Mouse (Mus musculus): Measurements from ENCODE around the gene Tmem231.

Gene Tmem231

GRCm38 (mm10) chr8:111950846-111951245 is 17.2 kb upstream of the Tmem231 start:
- WGBS = 85% methylated on average over 3 of the region's 3 CpGs

GRCm38 (mm10) chr8:111947954-111948353 is 14.3 kb upstream of the Tmem231 start:
- WGBS = 86% methylated on average over 8 of the region's 8 CpGs

- WGBS = 85% methylated on average over 2 of the region's 2 CpGs
Observed at GRCm38 (mm10) chr8:111947144-111947543, 13.5 kb upstream of the Tmem231 start.

GRCm38 (mm10) chr8:111943544-111943943 is 9.9 kb upstream of the Tmem231 start:
- WGBS = 95% methylated on average over 2 of the region's 2 CpGs

- WGBS = under 1% methylated on average over 23 of the region's 23 CpGs
Observed at GRCm38 (mm10) chr8:111941101-111941454, 7.4 kb upstream of the Tmem231 start.

DNA sequence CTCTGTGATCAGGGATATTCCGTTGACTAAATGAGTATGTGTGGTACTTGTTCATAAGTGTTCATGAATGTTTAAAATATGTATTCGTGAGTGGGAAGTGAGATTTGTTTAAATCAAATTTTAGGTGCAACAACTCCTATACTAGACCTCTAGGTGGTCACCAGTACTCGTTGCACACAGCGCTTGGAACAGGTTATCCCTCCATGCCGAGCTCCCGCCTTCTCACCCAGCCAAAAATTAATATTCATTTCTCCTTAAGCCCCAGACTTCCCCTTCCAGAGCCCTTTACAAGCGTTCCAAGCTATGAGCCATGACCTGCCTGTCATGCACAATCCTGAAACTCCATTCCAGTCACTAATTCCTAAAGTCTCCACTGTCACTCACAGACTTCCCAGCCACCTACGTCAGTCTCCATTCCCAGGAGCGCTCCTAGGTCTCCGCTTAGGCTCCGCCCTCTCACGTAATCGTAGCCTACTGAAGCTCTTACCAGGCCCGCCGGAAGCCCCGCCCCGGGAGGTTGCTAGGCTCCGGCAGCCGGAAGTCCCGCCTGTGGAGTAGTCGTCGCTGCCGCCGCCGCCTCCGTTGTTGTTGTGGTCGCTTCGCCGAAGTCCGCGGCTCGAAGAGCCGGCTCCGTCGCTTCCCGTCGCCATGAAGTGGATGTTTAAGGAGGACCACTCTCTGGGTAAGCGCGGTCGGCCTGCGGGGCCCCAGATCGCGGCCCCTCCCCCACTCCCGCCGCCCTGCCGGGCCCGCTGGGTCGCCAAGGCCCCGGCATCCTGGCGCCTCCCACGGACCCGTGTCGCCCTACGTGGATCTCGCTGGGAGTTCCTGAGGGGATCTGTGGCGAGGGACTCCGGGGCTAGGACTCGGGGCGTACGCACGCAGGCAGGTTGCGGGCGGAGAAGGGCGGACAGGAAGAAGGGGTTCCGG is 6.8 kb upstream of the Tmem231 start, which contains the start of gene Gabarapl2:
Gene Gabarapl2 (plus strand): TSS at position 533 of the 930 bp plus-strand sequence.
- under 1% methylated on average over 65 of the region's 65 CpGs for WGBS

GRCm38 (mm10) chr8:111939516-111940142 is 5.9 kb upstream of the Tmem231 start:
- 8% methylated on average over 10 of the region's 10 CpGs for WGBS

- 89% methylated on average over 9 of the region's 9 CpGs for WGBS
Observed at GRCm38 (mm10) chr8:111938076-111938985, 4.7 kb upstream of the Tmem231 start.

DNA sequence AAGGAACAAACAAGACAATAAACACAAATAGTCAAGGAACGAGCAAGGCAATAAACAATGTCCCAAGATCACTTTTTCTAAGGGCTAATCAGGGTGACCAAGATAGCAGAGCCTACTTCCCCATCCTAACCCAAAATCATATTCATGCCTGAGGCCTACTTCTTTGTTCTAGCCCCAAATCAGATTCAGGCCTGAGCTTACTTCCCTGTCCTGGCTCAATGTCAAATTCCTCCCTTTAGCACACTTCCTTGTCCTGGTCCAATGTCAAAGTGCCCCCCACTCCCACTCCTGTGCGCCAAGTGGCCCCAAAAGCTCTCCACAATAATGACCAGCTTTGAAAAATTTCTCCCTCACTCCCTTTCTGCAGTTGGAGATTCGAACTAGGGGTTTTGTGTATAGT is 3.5 kb upstream of the Tmem231 start:
- WGBS = 86% methylated on average over 3 of the region's 3 CpGs

- WGBS = 76% methylated on average over 2 of the region's 2 CpGs
Observed at GRCm38 (mm10) chr8:111934201-111934600, 520 bp upstream of the Tmem231 start.

GRCm38 (mm10) chr8:111932580-111933336 is 923 bp downstream of the Tmem231 start:
- 31% methylated on average over 19 of the region's 19 CpGs for WGBS

- WGBS = 87% methylated on average over 16 of the region's 16 CpGs
Observed at GRCm38 (mm10) chr8:111931721-111932120, 2.0 kb downstream of the Tmem231 start.

DNA sequence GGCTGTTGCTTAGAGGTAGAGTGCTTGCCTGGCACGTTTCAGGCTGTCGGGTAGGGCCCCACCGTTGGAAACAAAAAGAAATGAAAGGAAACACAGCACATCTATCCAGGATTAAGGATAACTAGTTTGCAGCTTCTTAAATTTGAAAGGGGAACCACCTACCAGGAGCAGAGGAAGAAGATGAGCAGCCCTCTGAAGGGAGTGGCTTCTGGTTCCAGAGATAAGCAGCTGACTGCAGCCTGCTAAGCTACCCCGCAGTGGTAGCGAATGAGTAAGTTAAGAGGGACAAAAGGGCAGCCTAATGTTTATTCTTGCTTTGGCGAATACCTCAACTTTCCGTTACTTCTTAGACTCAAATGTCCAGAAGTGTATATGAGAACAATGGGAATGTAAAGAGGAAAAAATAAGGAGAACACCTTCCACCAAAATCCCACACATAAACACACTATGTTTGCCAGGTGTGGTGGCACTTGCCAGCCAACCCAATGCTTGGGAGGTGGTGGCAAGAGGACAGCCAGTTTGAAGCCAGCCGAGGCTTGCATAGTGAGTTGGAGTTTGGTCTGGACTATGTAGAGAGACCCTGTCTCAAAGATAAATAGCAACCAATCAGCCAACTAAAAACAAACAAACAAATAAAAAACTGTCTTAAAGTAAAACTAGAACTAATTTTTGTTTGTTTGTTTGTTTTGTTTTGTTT is 3.9 kb downstream of the Tmem231 start:
- WGBS = 73% methylated on average over 8 of the region's 8 CpGs

DNA sequence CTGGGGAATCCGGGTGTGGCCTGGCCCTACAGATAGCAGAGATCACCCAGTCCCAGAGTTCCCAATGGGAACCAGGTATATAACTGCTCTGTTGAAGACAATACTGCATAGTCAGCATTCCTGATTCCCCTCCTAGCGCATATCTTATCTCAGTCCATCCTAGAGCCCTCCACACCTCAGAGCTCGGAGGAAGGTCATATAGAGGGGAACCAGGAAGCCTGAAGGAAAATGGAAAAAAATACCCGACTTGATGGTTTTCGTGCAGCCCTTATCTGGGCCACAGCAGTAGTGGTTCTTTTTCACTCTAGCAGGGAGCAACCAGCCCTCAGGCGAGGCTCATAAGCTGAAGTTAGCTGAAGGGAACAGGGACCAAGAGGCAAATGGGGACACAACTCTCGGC is 8.7 kb downstream of the Tmem231 start:
- 89% methylated on average over 7 of the region's 7 CpGs for WGBS

DNA sequence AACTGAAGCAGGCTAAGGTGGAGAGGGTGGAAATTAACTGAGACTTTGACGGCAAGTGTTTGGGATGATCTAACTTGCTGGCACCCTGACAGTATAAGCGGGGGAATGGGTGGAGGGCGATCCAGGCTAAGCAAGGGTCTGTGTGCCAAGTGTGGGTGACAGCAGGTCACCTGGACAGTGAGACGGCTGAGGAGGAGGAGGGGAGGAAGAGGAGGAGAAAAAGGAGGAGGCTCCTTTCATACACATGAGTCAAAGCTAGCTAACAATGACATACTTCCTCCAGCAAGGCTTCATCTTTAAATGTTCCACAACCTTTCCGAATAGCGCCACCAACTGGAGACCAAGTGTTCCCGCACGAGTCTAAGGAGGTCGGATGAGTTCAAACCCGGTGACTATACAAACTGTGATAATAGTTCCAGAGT is 10.3 kb downstream of the Tmem231 start:
- 10% methylated on average over 10 of the region's 10 CpGs for WGBS

DNA sequence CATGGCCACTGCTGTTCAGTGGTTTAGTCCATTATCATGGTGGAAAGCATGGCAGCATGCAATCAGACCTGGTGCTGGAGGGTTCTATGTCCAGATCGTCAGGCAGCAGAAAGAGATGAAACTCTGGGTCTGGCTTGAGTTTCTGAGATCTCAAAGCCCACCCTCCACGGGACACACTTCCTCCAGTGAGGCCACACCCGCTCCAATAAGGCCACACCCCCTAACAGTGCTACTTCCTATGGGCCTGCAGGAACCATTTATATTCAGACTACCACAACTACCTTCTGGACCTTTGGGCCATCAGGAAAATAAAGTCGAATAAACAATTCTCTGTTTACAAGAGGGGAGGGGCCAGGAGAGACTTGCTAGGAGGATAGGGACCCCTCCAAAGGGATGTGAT is 12.7 kb downstream of the Tmem231 start:
- 88% methylated on average over 4 of the region's 4 CpGs for WGBS

DNA sequence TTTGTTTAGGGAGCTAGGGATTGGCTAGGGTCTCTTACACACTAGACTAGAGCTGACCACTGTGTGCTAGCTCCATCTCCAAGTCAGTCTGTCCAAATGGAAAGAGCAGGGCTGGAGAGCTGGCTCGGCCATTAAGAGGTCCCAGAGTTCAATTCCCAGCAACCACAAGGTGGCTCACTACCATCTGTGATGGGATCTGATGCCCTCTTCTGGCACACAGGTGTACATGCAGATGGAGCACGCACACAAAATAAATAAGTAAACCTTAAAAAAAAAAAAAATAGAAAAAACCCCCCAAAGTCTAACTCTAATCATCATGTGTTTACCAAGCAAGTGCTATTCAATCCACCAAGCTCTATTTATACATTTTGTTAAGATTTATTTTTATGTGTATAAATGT is 14.0 kb downstream of the Tmem231 start:
- WGBS = 97% methylated on average over 2 of the region's 2 CpGs

DNA sequence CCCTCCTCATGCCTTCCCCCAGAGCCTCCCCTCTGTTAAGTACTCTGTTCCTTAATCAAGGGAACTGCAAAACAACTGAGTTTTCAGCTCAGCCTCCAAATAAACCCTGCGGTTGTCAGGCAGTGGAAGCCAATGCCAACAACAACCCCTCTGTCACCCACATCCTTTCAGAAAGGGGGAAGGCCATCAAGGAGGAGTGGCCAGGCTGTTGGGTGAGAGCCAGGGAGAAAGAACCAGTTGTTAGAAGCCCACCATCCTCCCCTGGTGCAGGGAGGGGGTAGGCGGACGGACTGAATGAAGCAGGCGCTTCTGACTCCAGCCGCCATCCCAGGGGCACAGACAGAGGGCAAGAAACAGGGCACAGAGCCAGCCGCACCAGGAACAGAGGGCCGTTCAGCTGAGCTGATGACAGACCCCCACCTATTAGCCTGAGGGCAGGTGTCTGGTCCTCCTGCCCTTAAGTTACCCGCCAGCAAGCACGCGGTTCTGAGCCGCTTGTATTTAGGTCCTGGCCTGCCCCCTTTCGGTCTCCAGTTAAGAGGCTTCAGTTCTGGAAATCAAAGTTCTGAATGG is 20.7 kb downstream of the Tmem231 start:
- WGBS = 71% methylated on average over 12 of the region's 12 CpGs

DNA sequence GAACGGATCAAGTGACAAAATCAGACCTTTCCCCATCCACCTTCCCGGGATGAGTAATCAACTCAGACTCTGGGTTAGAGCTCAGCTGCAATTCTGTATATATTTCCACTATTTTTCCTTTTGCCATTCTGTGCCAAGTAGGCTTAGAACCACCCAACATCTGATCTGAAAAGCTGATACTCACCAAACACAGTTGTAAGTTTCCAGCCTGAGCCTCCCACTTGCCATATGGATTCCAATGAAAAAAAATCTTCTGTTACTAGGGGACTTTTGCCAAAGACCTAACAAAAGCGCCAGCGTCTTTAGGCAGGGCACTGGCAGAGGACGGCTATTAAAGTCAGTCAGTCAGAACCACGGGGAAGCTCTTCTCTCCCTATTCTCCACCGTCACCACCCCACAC is 22.1 kb downstream of the Tmem231 start:
- WGBS = 28% methylated on average over 7 of the region's 7 CpGs

Measured in cerebral cortex, adult 2 months (tissue).